Mouse (Mus musculus) layer of hippocampus, adult 9-11 months (tissue): ENCODE measurements at regions not wholly inside any gene's neighbourhood (a gene's known extent, or its start where the extent isn't known, plus 50 kb on each side); places are given as distances from the start of the nearest gene placed in this dataset.

Source experiments
- DNase-seq: peaks from one replicate; pipeline ENCODE4 v3.0.0; 2022

DNA sequence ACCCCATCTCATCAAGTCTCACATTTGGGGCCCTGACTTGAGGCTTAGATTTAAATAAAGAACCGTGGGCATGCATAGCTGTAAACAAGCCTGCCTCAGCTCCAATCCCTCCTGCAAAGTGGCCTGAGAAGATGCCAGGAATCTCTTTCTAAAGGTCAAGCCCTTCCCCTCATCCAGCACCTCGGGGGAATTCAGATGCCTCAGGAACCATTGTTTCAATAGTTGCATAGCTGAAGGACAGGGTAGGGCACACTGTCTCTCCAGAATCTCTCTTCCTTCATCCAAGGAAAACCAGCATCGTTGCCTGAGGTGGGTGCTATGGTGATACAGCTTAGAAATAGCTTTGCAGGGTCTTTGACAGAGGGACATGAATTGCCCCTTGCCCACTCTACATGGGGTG, 154.4 kb downstream of the Thbs2 start:
- DNase-seq, result no peak

DNA sequence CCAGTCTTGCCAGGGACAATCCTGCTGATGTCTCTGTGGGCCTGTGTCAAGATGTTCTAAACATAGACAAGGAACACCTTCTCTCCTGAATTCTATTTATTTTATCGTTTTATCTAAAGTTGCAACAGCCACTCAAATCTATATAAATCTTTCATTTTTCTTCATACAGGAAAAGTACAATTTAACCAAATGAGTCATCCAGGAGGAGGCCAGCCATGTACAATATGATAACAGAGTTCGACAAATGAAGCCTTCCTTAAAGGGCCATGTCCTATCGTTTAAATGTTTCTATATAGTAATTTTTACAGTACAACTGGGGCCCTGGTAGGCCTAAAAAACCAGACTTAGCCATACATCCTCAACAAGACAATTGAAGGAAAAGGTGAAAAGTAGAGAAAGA, 154.8 kb downstream of the Thbs2 start:
- DNase-seq, result no peak

DNA sequence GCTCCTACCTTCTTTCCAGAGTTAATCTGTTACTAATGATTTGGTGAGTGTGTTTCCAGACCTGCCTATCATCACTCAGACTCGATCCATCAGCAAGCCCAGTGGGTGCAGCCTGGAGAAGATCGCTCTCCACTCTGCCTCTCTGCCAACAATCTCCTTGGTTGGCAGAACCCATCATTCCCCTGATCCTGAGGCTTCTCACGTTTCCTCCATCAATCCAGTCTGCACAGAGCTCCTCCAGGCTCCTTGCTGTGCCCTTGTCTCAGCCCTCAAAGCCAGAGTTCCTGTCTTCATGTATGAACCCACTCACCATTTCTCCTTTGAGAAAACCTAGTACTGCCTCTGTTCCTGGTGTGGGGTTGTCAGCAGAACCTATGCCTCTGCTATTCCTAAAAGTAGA, 155.5 kb downstream of the Thbs2 start:
- no peak for DNase-seq

GRCm38 (mm10) chr17:14532979-14533314, 161.1 kb downstream of the Thbs2 start:
- no peak for DNase-seq

DNA sequence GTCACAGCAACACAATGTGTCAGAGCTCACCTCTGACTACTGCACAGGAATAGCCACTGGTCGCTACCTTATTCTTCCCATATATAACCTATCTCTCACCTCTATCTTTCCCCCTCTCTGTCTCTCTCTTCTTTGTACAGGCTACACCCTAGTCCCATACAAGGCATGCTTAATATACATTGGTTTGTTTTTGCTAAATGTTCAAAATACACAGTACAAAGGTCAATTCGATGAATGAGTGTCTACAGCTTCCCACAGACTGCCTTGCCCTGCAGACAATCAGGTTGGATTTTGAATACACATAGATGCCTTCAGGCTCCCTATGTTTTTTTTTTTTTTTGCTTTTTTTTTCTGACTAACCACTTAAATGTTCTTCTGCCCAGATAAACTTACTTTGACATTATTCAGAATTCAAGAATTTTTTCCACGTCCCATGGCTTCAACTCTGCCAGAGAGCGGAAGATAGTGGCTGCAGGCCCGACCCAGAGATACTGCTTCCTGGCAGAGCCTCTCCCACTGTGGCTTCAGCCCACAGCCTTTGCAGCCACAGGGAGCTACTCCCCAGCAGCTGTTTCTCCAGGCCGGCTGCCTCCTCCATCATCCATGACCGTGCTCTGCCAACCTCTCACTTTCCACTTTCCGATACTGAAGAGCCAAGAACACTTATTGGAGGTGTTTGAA, 161.6 kb downstream of the Thbs2 start:
- DNase-seq, result no peak

- no peak for DNase-seq
Observed at GRCm38 (mm10) chr17:14531796-14532195, 162.2 kb downstream of the Thbs2 start.

DNA sequence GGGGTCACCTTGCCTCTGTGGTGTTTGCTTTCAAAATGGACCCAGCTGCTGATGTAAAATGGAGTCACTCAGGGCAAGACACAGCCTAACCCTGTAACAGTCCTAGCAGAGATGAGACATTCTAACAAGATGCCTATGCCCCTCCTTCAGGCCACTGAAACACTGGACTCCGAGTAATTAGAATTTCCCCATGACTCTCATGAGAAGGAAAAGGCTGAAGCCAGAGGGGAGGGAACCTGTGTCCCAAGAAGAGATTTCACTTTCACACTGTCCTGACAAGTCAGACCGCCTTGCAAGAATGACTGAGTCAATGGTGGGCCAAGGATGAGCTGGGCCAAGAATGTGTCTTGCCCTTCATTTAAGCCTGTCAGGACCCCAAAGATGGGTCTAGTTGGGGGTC, 166.3 kb downstream of the Thbs2 start:
- DNase-seq, result no peak

GRCm38 (mm10) chr17:14525255-14525654, 168.8 kb downstream of the Thbs2 start:
- DNase-seq, result no peak

DNA sequence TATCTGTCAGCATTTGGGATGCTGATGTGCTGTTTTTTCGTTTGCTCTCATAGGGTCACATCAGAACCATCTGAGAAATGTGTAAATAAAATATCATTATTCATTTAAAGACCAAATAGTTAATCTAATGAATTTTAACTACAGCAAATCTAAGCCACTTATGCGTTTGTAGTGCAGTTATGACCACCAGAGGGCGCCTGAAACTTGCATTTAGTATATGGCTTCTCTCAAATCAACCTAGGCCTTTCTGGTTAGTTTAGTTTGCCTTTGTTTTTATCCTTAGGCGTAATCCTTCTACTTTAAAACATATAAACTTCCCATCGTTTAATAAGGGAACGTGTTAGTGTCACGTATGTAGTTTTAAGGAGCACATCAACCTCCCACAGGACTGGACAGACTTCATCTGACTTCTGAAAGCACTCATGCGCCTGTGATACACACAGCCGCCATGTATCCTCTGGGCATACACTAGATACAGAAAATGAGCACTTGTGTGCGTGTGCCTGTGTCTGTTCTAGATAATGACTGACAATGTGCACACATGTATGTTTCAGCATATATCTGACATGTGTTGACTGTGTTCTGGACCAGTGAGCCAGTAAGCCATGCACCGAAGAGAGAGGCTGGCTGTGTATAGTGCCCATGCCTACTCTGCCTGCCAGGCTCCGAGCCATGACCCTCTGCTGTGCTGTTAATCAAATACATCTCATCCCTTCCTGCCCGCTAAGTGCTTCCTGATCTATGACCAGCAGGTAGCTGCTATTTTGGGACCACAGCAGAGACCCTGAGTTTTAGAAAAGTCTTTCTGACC, 169.4 kb downstream of the Thbs2 start:
- peak; percentile 20 for DNase-seq

GRCm38 (mm10) chr17:14522011-14522410, 172.0 kb downstream of the Thbs2 start:
- DNase-seq, result peak; percentile 41

DNA sequence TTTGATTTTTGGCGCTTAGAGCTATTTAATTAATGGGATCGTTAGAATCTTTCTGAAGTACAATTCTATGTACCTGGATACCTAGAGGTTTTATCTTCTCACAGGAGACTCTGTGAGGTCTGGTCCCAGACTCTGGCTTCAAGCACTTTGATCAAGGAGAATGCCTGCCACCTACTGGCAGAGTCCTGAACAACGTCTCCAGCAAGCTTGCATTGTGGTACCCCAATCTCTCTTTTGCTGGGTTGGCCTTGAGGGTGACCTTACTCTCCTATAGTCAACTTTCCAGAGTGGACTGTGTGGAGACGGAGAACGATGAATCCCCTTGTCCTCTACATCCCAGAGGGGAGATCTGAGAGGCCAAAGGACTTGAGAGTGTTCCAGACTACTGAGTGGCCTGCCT, 173.5 kb downstream of the Thbs2 start:
- DNase-seq, result peak; percentile 44

GRCm38 (mm10) chr17:14519367-14519766, 174.7 kb downstream of the Thbs2 start:
- no peak for DNase-seq

DNA sequence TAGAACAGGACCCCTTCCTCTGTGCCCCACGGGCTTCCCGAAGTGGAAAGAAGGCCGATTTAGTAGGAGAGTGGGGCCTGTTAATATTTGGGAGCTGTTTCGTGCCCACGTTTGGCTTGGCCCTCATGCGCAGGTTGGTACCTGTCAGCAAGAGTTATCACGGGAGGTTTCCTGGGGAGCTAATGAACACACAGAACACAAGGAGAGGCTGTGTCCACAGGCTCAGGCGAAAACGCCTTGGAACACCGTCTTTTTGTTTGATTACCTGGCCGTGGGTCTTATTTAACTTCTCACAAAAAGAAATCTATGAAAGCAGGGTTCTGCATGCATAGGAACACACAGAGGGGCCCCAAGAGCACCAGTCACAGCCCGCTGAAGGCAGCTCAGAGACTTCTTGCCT, 175.8 kb downstream of the Thbs2 start:
- no peak for DNase-seq

DNA sequence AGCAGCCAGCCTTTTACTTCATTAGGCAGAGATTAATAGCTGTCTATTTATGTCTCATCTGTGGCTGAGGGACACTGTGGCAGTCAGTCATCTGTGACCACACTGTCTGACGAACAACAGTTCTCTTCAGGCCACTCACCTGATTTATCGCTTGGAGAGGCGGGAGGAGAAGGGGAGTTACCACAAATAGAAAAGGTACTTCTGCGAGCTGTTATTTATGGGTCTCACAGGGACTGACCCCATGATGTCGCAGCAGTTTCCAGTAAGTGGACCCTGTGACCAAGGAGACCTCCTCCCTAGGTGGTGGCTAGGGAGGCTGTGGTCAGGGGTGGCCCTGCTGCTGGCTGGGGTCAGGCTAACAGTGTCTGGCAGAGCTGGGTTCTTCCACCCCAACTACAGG, 176.7 kb downstream of the Thbs2 start:
- no peak for DNase-seq

DNA sequence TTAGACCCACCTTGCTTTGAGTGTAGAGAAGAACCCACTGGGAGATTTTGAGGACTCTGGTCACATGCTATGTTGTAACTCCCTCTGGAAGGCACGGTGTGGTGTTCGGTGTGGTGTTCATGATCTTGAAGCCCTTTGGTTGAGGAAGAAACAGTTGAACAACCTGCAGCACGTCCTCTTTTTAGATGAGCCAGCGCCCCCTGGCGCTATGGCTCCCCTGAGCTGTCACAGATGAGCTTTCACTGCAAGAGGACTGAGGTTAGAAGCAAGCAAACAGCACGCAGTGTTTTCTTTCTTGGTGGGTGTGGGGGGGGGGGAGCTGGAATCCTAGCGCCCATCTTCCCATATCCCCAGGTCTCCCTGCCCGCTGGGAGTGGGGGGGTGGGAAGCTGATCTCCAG, 177.9 kb downstream of the Thbs2 start:
- peak; percentile 38 for DNase-seq

DNA sequence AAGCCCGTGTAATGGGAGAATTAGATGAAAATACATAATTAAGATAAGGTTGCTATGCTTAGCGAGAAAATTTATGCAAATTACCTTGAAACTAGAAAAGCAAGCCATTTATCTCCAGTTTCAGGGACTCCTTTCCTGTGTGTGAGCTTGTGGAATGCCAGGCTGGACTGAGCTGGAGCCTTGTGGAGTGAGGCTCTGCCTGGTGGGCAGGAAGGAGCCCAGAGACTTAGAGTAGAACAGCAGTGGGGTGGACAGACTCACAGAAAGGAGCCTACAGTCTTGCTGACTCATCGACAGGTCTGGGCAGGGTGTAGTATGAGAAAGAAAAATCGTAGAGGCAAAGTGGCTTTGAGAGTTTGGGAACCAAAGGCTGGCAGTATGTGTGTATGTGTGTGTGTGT, 180.6 kb downstream of the Thbs2 start:
- no peak for DNase-seq

DNA sequence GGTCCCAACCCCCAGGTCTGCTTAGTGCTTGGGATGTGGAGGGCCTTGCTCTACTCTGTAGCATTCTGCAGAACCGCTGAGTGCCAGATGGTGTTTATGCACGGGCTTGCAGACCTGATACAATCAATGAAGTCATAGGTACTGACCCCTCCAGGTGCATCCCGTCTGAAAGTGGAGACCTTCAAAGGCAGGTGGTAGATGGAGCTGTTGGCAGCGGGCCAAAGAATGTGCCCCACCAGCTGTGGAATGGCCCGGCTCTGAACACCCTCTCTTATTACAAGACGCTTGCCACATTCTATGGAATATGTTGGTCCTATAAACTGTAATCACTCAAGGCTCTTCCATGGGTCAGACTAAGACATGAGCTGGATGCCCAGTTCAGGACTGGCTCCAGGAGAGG, 183.5 kb downstream of the Thbs2 start:
- no peak for DNase-seq

DNA sequence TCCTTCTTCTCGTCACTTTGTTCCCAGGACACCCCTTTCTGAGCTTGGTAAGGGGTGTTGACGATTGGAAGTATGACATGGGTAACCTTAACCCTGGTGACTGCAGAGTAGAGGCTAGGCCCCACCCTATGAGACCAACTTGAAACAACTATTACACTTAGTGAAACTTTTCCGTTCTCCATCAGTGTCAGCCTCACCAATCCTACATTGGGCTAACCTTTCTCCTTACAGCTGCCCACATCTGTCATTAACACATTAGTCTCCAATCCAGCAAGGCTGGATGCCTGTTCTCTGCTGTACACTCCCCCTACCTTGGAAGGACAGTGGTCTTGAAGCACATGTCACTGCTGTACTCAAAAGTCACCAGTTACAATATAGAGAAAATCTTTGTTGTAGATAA, 186.9 kb downstream of the Thbs2 start:
- DNase-seq, result no peak

GRCm38 (mm10) chr17:14506123-14506522, 187.9 kb downstream of the Thbs2 start:
- no peak for DNase-seq

GRCm38 (mm10) chr17:14505415-14505814, 188.6 kb downstream of the Thbs2 start:
- no peak for DNase-seq

DNA sequence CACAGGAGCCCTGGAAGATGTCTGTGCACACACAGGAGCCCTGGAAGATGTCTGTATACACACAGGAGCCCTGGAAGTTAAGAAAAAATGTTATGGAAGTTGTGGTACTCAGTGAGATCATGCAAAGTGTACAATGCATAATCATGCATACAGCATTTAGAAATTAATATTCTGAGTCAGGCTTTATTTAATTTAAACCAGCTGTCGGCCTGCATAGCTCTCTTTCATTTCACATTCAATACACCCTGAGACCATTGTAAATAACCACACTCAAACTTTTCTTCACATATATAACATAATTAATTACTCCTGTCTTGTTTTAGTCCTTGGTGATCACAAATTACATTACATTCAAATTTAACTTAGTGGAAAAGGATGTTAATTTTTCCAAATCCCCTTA, 190.4 kb downstream of the Thbs2 start:
- DNase-seq, result no peak

GRCm38 (mm10) chr17:14501341-14501740, 192.7 kb downstream of the Thbs2 start:
- no peak for DNase-seq

DNA sequence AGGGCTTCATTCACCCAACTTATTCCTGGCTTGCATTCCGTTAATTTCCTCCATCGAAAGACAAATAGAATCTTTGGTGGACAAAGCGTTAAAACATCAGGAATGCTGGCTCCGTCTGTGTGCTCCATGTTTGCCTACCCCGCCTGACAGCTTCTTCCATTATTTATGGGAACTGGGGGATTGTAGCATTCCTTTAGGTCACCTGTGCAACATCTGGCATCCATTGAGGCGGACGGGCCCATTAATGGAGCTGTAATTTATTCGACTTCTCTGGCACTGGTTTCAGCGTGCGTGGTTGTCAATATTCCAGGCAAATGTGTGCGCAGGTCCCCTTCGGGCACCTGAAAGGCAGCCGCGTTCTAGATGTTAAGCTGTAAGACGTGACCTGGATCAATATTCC, 196.9 kb downstream of the Thbs2 start:
- DNase-seq, result no peak

DNA sequence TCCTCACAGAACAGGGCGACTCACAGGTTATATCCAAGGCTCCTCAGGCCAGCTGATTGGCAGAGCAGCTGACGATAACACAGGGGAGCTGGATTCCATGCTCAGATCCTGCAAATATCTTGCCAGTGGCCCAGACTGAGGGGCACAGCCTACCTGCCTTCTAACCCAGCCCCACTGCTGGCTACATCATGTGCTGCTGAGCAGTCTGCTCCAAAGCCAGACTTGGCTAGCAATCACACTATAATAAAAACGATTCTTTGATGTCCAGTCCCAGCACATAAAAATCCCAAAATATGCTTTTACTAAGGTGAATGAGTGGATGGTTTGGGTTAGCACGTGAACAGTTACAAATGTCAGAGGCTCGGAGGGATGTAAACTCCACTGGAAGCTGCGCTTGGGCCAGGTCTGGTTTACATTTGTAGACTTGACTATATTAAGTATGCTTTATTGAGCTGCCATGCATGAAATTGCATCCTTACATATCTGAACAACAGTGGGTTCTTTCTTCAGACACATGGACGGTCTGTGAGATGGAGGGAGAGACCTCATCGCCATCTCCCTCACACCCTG, 200.2 kb downstream of the Thbs2 start:
- no peak for DNase-seq

DNA sequence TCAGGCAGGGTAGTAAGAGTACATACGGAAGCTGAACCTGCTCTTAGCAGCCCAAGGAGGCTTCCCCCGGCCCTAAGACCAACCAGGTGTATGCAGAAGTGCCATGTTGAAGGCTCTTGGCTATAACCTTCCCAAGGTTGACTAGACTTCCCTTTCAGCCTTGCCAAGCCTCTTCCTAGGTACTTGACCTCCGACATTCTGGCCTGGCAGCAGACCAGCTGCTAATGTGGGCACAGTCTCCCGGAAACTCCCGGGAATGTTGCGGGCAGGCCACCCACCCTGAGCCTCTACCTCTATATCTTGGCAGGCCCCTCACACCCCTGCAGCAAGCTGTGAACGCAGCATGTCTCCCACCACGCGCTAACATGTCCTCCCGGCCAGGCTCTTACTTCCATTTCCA, 201.1 kb downstream of the Thbs2 start:
- DNase-seq, result no peak
